Mouse (Mus musculus): Measurements from ENCODE around the gene Nim1k. TPM values are rescaled to one million over a fixed set of nuclear protein-coding genes. Genes with fewer than 3 reads are reported as not detected.

Gene Nim1k
- polyA plus RNA-seq (2012; rRNA removed; ENCODE audit: low replicate concordance), result 0.04 and 0.05 TPM in 2 replicates

GRCm38 (mm10) chr13:119755681-119756471, at the start of gene Nim1k:
Gene Nim1k (minus strand): TSS chr13:119755882.

GRCm38 (mm10) chr13:119790761-119791579, 35.3 kb upstream of the Nim1k start, which contains the start of gene Zfp131:
Gene Zfp131 (minus strand): TSS chr13:119790889.

DNA sequence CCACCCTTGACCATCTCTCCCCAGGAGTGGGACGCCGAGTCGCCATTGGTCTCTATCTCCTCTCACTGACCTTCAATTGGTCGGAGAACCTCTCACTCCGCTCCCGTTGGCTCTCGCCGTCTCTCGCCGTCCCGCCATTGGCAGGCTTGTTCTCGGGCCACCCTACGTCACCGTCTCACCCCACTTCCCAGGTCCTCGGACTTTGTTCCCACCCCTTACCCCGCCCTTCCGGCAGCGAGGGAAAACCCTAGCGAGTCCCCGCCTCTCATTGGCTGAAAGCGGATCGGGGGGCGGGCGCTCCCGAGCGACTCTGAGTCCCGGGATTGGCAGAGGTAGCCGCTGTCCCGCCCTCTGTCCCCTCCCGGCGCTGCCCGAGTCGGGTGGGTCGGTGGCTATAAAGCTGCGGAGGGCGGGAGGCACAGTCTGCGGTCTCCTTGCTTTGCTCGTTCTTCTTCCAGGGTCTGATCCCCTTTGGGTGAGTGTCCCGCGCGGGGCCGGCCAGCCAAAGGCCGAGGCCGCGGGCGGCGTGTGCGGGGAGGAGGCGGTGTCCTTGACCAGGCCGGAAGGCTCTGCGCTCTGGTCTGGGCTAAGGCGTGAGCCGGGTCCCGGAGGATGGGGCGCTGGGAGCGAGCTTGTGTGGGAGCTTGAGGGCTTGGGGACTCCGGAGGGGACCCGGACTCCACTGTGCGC, 65.5 kb downstream of the Nim1k start, which contains the start of gene Hmgcs1:
Hmgcs1 (plus strand) TSS at position 341 of the 690 bp plus-strand sequence.

Other genes starting within 250 kb of the Nim1k start
- gene Ccl28, start 132.1 kb downstream of the Nim1k start, polyA plus RNA-seq (2012; rRNA removed; ENCODE audit: low replicate concordance), result 1.4 and 3.1 TPM in 2 replicates
- 5.8 and 12.7 TPM in 2 replicates for gene Hmgcs1, start 65.5 kb downstream of the Nim1k start, polyA plus RNA-seq (2012; rRNA removed; ENCODE audit: low replicate concordance)
- 6.5 and 10.2 TPM in 2 replicates for gene Zfp131, start 35.0 kb upstream of the Nim1k start, polyA plus RNA-seq (2012; rRNA removed; ENCODE audit: low replicate concordance)
- not detected in 2 replicates for gene AF067063, start 74.3 kb upstream of the Nim1k start, polyA plus RNA-seq (2012; rRNA removed; ENCODE audit: low replicate concordance)
- gene D13Ertd608e, start 80.1 kb upstream of the Nim1k start, polyA plus RNA-seq (2012; rRNA removed; ENCODE audit: low replicate concordance), result not detected in 2 replicates
- not detected in 2 replicates for gene Tcstv1, start 138.9 kb upstream of the Nim1k start, polyA plus RNA-seq (2012; rRNA removed; ENCODE audit: low replicate concordance)
- not detected in 2 replicates for gene Gm21761, start 173.4 kb upstream of the Nim1k start, polyA plus RNA-seq (2012; rRNA removed; ENCODE audit: low replicate concordance)
- gene B020031M17Rik, start 194.9 kb upstream of the Nim1k start, polyA plus RNA-seq (2012; rRNA removed; ENCODE audit: low replicate concordance), result not detected in 2 replicates